13 mouse cellular contexts compared by ENCODE assay signal in the genomic region with DNA sequence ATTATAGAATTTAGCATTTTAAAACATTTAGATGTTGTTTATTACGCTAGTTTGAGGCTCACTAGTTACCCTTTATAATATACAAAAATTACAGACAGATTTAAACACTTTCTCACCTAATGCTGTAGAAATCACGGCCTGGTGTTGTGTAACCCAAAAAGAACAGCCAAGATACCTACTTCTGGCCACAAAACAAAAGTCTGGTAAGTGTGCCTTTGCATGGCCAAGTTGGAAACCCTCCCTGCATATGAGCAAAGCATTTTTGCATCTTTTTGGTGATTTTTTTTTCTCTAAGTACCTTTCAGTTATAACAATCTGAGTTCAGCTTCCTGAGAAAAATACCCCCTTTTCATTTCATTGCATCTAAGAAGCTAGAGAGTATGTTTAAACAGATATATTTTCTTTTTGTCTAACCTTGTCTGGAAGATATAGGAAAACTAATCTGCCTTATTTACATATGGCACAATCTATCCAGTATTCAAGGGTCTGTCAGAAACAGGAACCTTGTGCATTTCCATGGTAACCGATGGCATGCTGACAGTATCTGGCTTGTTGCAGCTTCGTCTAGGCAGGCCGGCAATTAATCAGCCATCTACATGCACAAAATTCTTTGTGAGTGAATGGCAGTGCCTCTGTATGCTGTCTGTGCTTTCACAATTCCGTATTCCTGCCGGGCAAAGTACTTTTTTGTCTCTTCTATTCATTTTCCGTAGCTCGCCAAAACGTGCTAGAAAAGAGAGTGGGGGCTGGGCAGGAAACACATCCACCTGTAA.
A peak's percentile ranks its signal among the peaks of the same experiment; 100 is the strongest.
DNase-seq lines count a peak whose midpoint lies in the region; ATAC-seq and TF ChIP-seq lines count a peak whose summit lies in the region.
"Had no signal": no experiment of that assay in that cellular context is flagged by ENCODE, and none has a peak within 500 bp of the region (broad histone marks: within the 10 kb centered on the region; RNA-seq: fewer than 3 reads in every experiment).

No protein-coding gene starts in this region.

- TF ChIP-seq POLR2A in brain, embryonic 14.5 days (IDR thresholded peaks at IDR 0.05; ENCODE audit: borderline replicate concordance, extremely low read depth, insufficient read depth, insufficient read length, poor library complexity, severe bottlenecking) = no peak

- no peaks in the 10 kb centered on the region for H3K27me3 ChIP-seq in forebrain, postnatal 0 days (ENCODE audit: insufficient read depth, low read length)
- no peaks in the 10 kb centered on the region for H3K27me3 ChIP-seq in midbrain, embryonic 11.5 days (ENCODE audit: control insufficient read depth, insufficient read depth, low read length)
- H3K27me3 ChIP-seq in intestine, embryonic 16.5 days (replicated peaks; ENCODE audit: control insufficient read depth, insufficient read depth, low read length) = no peaks in the 10 kb centered on the region

- DNase-seq in MEL-GATA-1-ER (ENCODE audit: extremely low read depth, low read depth) = peak; percentile 94
- DNase-seq in brain, embryonic 14.5 days (ENCODE audit: low read depth) = peak; percentile 98
- DNase-seq in forebrain, postnatal 0 days = peak; percentile 86
- DNase-seq in midbrain, embryonic 11.5 days (ENCODE audit: low spot score, missing footprints) = peak; percentile 85
- DNase-seq in lung, postnatal 4 days = no peak
- DNase-seq: cerebellum, adult 18-20 months; gastrocnemius, postnatal 25 days; kidney, adult 18-20 months; lung, adult 18-20 months; thymus, adult 2 months had no signal

- H3K4me2 ChIP-seq in forebrain, postnatal 0 days (ENCODE audit: low read depth) = peak overlapping the region; percentile 30
- H3K4me2 ChIP-seq in midbrain, embryonic 11.5 days = no peak overlapping the region
- no peak overlapping the region for H3K4me2 ChIP-seq in intestine, embryonic 16.5 days (ENCODE audit: low read depth, low read length)

- no peak for TF ChIP-seq CTCF in brain, embryonic 14.5 days (IDR thresholded peaks at IDR 0.05; ENCODE audit: borderline replicate concordance, extremely low read depth, insufficient read depth, insufficient read length)
- TF ChIP-seq CTCF in forebrain, postnatal 0 days (IDR thresholded peaks at IDR 0.05; ENCODE audit: low read depth) = no peak

- no peaks in the 10 kb centered on the region for H3K9me3 ChIP-seq in forebrain, postnatal 0 days (ENCODE audit: low read length)
- no peaks in the 10 kb centered on the region for H3K9me3 ChIP-seq in midbrain, embryonic 11.5 days (ENCODE audit: control insufficient read depth, low read length)
- no peaks in the 10 kb centered on the region for H3K9me3 ChIP-seq in intestine, embryonic 16.5 days (ENCODE audit: control insufficient read depth, low read length)

- 0 out of 2 replicates have a peak overlapping the region, but pooled peaks have one; percentile 6 for H3K9ac ChIP-seq in forebrain, postnatal 0 days
- H3K9ac ChIP-seq in midbrain, embryonic 11.5 days (ENCODE audit: low read length) = no peak overlapping the region
- no peak overlapping the region for H3K9ac ChIP-seq in intestine, embryonic 16.5 days (ENCODE audit: low read depth, low read length)

- peaks cover 12% of the 10 kb centered on the region; the same call in 1 of the 2 replicates for H3K4me1 ChIP-seq in forebrain, postnatal 0 days (ENCODE audit: insufficient read depth)
- peaks cover 11% of the 10 kb centered on the region for H3K4me1 ChIP-seq in midbrain, embryonic 11.5 days (ENCODE audit: control insufficient read depth, insufficient read depth, low read length)
- no peaks in the 10 kb centered on the region for H3K4me1 ChIP-seq in intestine, embryonic 16.5 days (ENCODE audit: control insufficient read depth, insufficient read depth, low read length)

- H3K27ac ChIP-seq in forebrain, postnatal 0 days (ENCODE audit: low read depth, low read length) = peak overlapping the region; percentile 71
- H3K27ac ChIP-seq in midbrain, embryonic 11.5 days (ENCODE audit: low read depth, low read length) = peak overlapping the region; percentile 59
- no peak overlapping the region for H3K27ac ChIP-seq in intestine, embryonic 16.5 days (ENCODE audit: low read length)

- ATAC-seq in forebrain, postnatal 0 days = peak; percentile 94
- peak; percentile 84 for ATAC-seq in midbrain, embryonic 11.5 days (ENCODE audit: low FRiP score)
- ATAC-seq in intestine, embryonic 16.5 days = no peak
- no peak for ATAC-seq in megakaryocyte, adult 5-6 weeks (ENCODE audit: poor library complexity, severe bottlenecking)
- ATAC-seq: Patski had no signal

- 10% methylated on average over 10 of the region's 10 CpGs for WGBS in forebrain, postnatal 0 days
- WGBS in midbrain, embryonic 11.5 days = 40% methylated on average over 10 of the region's 10 CpGs
- WGBS in intestine, embryonic 16.5 days = 51% methylated on average over 10 of the region's 10 CpGs

- H3K4me3 ChIP-seq in forebrain, postnatal 0 days (ENCODE audit: low read depth, low read length) = no peak overlapping the region
- H3K4me3 ChIP-seq in midbrain, embryonic 11.5 days (ENCODE audit: low read depth, low read length) = no peak overlapping the region
- no peak overlapping the region for H3K4me3 ChIP-seq in intestine, embryonic 16.5 days (ENCODE audit: low read length)

- H3K36me3 ChIP-seq in forebrain, postnatal 0 days (ENCODE audit: insufficient read depth) = no peaks in the 10 kb centered on the region
- H3K36me3 ChIP-seq in midbrain, embryonic 11.5 days (ENCODE audit: control insufficient read depth, insufficient read depth, low read length) = no peaks in the 10 kb centered on the region
- no peaks in the 10 kb centered on the region for H3K36me3 ChIP-seq in intestine, embryonic 16.5 days (ENCODE audit: control insufficient read depth, insufficient read depth, low read length)

Comparison
In these comparisons a context has a peak if more than half of its experiments do, and no peak if none do; other contexts are left out.
1. DNase-seq: peak in MEL-GATA-1-ER (single experiment), brain, embryonic 14.5 days (single experiment), forebrain, postnatal 0 days (single experiment) and midbrain, embryonic 11.5 days (single experiment); none in lung, postnatal 4 days (0 of 2).
2. ATAC-seq: peak in forebrain, postnatal 0 days (single experiment) and midbrain, embryonic 11.5 days (single experiment); none in intestine, embryonic 16.5 days (single experiment) and megakaryocyte, adult 5-6 weeks (single experiment).